Mouse (Mus musculus): ENCODE measurements around the gene Gm20422.

DNA sequence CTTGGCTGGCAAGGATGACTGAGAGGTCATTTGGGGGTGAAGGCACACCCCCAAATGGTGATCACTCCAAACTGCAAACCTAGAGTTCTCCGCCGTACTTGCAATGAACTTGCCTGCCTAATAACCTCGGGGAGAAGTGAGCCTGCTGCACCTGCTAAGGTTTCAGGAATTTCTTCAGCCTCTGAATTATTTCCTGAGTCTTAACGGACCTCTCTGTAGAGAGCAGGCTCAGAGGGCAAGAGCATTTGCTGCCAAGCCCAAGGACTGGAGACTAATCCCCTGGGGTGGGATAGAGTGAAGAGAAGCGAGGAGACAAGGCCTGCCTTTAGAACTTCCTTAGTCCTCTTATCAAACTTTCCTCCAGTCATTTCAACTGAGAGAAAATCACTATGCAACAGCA is 15.0 kb upstream of the Gm20422 start:
- TF ChIP-seq POLR2A (IDR thresholded peaks at IDR 0.05; ENCODE audit: extremely low read depth, insufficient read depth, low read length) (no peak), CTCF (IDR thresholded peaks at IDR 0.05; ENCODE audit: low read depth, low read length) (no peak)

All from liver, adult 2 months (tissue).